Mouse (Mus musculus): ENCODE data around the gene Rpsa. TPM values are rescaled to one million over a fixed set of nuclear protein-coding genes. Genes with fewer than 3 reads are reported as not detected.

Rpsa gene
- polyA plus RNA-seq, 1 experiment from 2014 or later, result 2,066 TPM

DNA sequence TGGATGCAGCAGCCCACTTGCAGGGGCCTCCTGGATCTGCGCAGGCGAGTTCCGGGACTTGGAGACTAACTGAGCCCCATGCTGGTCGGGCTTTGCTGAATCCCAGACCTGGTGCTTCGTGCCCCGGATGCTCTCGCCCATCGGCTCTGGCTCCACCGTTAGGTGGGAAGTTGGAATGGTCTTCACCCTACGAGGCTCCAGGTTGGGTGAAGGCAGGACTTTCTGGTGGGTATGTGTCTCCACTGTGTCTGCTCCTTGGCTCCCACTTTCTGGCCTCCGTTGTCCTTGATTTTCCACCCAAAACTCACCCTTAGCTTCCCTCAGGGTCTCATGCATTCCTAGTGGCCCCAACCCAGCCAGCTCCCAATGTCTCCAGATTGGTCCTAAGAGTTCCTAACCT lies 8.0 kb downstream of the Rpsa start:
- Histone ChIP-seq H3K4me2 (replicated peaks; ENCODE audit: low read depth, low read length) (no peak overlapping the region), H3K27ac (ENCODE audit: low read depth, low read length) (no peak overlapping the region), H3K4me3 (ENCODE audit: low read length) (no peak overlapping the region), H3K36me3 (ENCODE audit: control insufficient read depth, insufficient read depth, low read length) (peaks cover 24% of the 10 kb centered on the region), H3K9ac (ENCODE audit: low read depth, low read length) (no peak overlapping the region), H3K9me3 (ENCODE audit: control insufficient read depth, low read length) (no peaks in the 10 kb centered on the region), H3K4me1 (ENCODE audit: control insufficient read depth, insufficient read depth, low read length) (no peaks in the 10 kb centered on the region), H3K27me3 (ENCODE audit: control insufficient read depth, insufficient read depth, low read length) (no peaks in the 10 kb centered on the region)
- WGBS, result 88% methylated on average over 11 of the region's 11 CpGs
- no peak for ATAC-seq (ENCODE audit: low FRiP score, low TSS enrichment)

DNA sequence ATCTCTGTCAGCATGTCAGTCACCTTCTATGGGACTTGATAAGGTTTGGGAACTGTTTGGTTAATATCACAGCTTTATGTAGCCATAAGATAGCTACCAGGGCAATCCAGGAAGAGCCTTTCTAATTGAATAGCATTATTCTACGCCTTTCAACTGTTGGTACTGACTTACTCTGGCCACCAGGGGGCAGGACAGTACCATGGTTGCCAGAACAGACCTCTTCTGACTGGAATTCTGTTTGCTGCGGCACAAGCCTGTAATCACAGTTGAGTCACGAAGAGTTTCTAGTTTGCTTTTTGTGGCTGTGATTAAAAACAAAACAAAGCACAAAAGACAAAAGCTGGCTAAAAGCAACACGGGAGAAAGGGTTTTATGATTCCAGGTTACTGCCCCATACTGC lies 13.2 kb downstream of the Rpsa start:
- H3K9ac ChIP-seq (ENCODE audit: low read depth, low read length), result no peak overlapping the region
- H3K4me3 ChIP-seq (ENCODE audit: low read length), result no peak overlapping the region
- H3K9me3 ChIP-seq (ENCODE audit: control insufficient read depth, low read length), result no peaks in the 10 kb centered on the region
- no peaks in the 10 kb centered on the region for H3K27me3 ChIP-seq (ENCODE audit: control insufficient read depth, insufficient read depth, low read length)
- no peak overlapping the region for H3K4me2 ChIP-seq (replicated peaks; ENCODE audit: low read depth, low read length)
- H3K27ac ChIP-seq (ENCODE audit: low read depth, low read length), result no peak overlapping the region
- WGBS, result 15% methylated on average over 4 of the region's 4 CpGs
- no peaks in the 10 kb centered on the region for H3K4me1 ChIP-seq (ENCODE audit: control insufficient read depth, insufficient read depth, low read length)
- H3K36me3 ChIP-seq (ENCODE audit: control insufficient read depth, insufficient read depth, low read length), result no peaks in the 10 kb centered on the region
- peak; percentile 77; the same call in 1 of the 2 replicates for ATAC-seq (ENCODE audit: low FRiP score, low TSS enrichment)

DNA sequence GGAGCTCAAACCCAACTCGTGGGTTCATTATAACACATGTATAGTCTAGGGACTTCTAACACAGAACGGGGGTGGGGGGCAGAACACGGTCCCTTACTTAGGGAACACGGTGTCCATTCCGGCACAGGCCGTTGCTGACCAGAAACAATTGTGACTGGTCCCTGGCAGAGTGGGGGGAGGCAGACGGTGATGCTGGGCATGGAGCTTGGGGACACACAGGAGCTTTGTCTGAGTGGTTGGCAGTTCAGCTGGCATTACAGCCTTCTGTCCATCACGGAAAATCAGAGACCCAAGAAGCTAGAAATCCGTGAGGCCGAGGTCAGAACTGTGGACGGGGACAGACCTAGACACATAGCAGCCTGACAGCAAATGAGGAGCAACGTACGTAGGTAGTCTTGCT lies 17.0 kb downstream of the Rpsa start:
- H3K36me3 ChIP-seq (ENCODE audit: control insufficient read depth, insufficient read depth, low read length), result no peaks in the 10 kb centered on the region
- H3K4me1 ChIP-seq (ENCODE audit: control insufficient read depth, insufficient read depth, low read length), result no peaks in the 10 kb centered on the region
- no peak for ATAC-seq (ENCODE audit: low FRiP score, low TSS enrichment)
- no peak overlapping the region for H3K9ac ChIP-seq (ENCODE audit: low read depth, low read length)
- H3K4me2 ChIP-seq (replicated peaks; ENCODE audit: low read depth, low read length), result no peak overlapping the region
- no peak overlapping the region for H3K4me3 ChIP-seq (ENCODE audit: low read length)
- H3K9me3 ChIP-seq (ENCODE audit: control insufficient read depth, low read length), result no peaks in the 10 kb centered on the region
- H3K27me3 ChIP-seq (ENCODE audit: control insufficient read depth, insufficient read depth, low read length), result no peaks in the 10 kb centered on the region
- H3K27ac ChIP-seq (ENCODE audit: low read depth, low read length), result no peak overlapping the region
- WGBS, result 85% methylated on average over 13 of the region's 13 CpGs

DNA sequence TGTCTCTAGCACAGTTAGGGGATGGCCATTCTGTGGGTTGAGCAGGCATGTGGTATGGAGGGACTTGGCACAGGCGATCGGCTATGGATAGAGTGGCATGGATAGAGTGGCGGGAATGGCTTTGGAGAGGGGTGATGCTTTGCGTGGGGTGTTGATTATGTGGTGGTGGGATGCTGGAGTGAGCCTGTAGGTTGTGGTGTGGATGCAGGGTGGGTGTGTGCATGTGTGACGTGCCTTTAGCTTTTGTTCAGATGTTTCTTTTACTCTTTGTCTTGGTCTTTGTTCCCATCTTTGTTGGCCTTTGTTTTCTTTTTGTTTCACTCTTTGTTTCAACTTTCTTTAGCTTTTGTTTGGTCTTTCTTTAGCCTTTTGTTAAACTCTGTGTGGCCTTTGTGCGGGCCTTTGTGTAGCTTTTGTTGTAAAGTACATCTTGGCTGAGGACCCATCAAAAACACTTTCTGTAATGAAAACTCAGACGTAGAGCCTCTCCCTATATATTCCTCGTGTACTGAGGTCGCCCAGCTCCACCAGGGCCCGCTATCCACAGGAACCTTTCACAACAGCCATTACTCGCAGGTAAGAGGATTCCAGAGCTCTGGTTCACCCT lies 21.8 kb downstream of the Rpsa start, which contains the start of gene Mobp:
TSS of gene Mobp (plus strand) at position 486 of the 607 bp plus-strand sequence.
- H3K4me3 ChIP-seq (ENCODE audit: low read length), result no peak within 1 kb of the TSS
- H3K9ac ChIP-seq (ENCODE audit: low read depth, low read length), result no peak within 1 kb of the TSS
- no peak for ATAC-seq (ENCODE audit: low FRiP score, low TSS enrichment)
- H3K4me2 ChIP-seq (replicated peaks; ENCODE audit: low read depth, low read length), result no peak within 1 kb of the TSS
- 82% methylated on average over 11 of the region's 11 CpGs for WGBS
- no peak within 1 kb of the TSS for H3K27ac ChIP-seq (ENCODE audit: low read depth, low read length)
- no peaks in the 10 kb centered on the region for H3K36me3 ChIP-seq (ENCODE audit: control insufficient read depth, insufficient read depth, low read length)
- H3K4me1 ChIP-seq (ENCODE audit: control insufficient read depth, insufficient read depth, low read length), result no peaks in the 10 kb centered on the region
- H3K9me3 ChIP-seq (ENCODE audit: control insufficient read depth, low read length), result no peaks in the 10 kb centered on the region
- no peaks in the 10 kb centered on the region for H3K27me3 ChIP-seq (ENCODE audit: control insufficient read depth, insufficient read depth, low read length)

DNA sequence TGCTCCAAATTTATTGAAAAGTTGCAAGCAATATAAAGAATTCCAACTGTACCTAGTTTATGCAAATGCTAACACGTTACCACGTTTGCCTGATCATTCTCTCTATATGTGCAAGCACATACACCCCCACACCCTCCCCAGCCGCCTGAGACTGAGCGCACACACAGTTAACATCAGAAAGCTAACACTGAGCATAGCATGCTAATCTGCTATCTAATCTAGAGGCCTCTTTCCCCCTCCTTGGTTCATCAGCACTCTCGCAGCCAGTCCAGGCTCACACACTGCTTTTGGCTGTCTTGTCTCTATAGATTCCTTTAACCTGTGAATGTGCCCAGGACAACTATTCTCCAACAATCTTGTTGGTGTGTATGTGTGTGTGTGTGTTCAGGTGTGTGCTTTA lies 23.7 kb downstream of the Rpsa start:
- no peak overlapping the region for H3K9ac ChIP-seq (ENCODE audit: low read depth, low read length)
- H3K4me2 ChIP-seq (replicated peaks; ENCODE audit: low read depth, low read length), result no peak overlapping the region
- no peak overlapping the region for H3K4me3 ChIP-seq (ENCODE audit: low read length)
- no peak for ATAC-seq (ENCODE audit: low FRiP score, low TSS enrichment)
- no peaks in the 10 kb centered on the region for H3K9me3 ChIP-seq (ENCODE audit: control insufficient read depth, low read length)
- H3K4me1 ChIP-seq (ENCODE audit: control insufficient read depth, insufficient read depth, low read length), result no peaks in the 10 kb centered on the region
- H3K27ac ChIP-seq (ENCODE audit: low read depth, low read length), result no peak overlapping the region
- no peaks in the 10 kb centered on the region for H3K27me3 ChIP-seq (ENCODE audit: control insufficient read depth, insufficient read depth, low read length)
- H3K36me3 ChIP-seq (ENCODE audit: control insufficient read depth, insufficient read depth, low read length), result no peaks in the 10 kb centered on the region
- WGBS, result 86% methylated on average over 5 of the region's 5 CpGs

DNA sequence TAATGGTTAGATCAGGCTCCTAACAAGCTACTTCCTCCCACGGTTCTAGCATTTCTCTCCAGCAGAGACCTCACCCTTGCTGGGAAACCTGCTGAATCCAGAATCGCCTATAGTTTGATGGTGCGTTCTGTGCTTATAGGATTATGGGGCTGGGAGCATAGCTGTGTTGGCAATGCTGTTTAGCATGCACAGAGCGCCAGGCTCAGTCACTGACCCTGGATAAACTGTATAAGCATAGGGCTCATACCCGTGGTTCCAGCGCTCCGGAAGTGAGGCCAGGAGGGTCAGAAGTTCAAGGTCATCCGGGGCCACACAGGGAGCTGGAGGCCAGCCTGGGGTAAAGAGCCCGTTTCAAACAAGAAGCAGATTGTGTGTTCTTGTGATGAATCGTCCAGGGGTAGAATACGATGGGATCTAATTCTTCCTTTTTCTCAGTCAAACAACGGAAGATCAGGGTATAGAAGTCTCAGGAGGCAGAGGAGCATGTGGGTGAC lies 24.5 kb downstream of the Rpsa start:
- no peak overlapping the region for H3K4me3 ChIP-seq (ENCODE audit: low read length)
- no peaks in the 10 kb centered on the region for H3K9me3 ChIP-seq (ENCODE audit: control insufficient read depth, low read length)
- H3K4me1 ChIP-seq (ENCODE audit: control insufficient read depth, insufficient read depth, low read length), result no peaks in the 10 kb centered on the region
- no peak for ATAC-seq (ENCODE audit: low FRiP score, low TSS enrichment)
- no peak overlapping the region for H3K9ac ChIP-seq (ENCODE audit: low read depth, low read length)
- no peak overlapping the region for H3K27ac ChIP-seq (ENCODE audit: low read depth, low read length)
- no peaks in the 10 kb centered on the region for H3K27me3 ChIP-seq (ENCODE audit: control insufficient read depth, insufficient read depth, low read length)
- no peak overlapping the region for H3K4me2 ChIP-seq (replicated peaks; ENCODE audit: low read depth, low read length)
- no peaks in the 10 kb centered on the region for H3K36me3 ChIP-seq (ENCODE audit: control insufficient read depth, insufficient read depth, low read length)
- 80% methylated on average over 12 of the region's 12 CpGs for WGBS

DNA sequence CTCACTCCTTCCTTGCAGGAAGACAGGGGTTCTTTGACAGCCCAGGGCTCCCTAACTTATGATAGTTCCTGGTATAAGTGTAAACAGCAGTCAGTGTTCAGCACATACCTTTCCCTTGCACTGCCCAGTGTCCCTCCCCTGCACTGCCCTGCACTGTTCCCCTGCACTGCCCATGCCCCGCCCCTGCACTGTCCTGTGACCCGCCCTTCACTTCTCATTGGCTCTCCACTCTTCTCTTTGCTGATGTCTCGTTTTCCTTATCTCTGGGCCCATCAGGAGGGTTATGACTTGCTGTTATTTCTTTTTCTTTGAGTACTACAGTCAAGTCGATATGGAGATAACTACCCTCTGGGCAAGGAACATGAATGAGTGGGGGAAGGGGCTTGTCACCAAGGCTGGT lies 30.6 kb downstream of the Rpsa start:
- H3K27me3 ChIP-seq (ENCODE audit: control insufficient read depth, insufficient read depth, low read length), result no peaks in the 10 kb centered on the region
- H3K4me2 ChIP-seq (replicated peaks; ENCODE audit: low read depth, low read length), result no peak overlapping the region
- no peak overlapping the region for H3K9ac ChIP-seq (ENCODE audit: low read depth, low read length)
- H3K4me3 ChIP-seq (ENCODE audit: low read length), result no peak overlapping the region
- no peaks in the 10 kb centered on the region for H3K9me3 ChIP-seq (ENCODE audit: control insufficient read depth, low read length)
- H3K36me3 ChIP-seq (ENCODE audit: control insufficient read depth, insufficient read depth, low read length), result no peaks in the 10 kb centered on the region
- 33% methylated on average over 4 of the region's 4 CpGs for WGBS
- H3K27ac ChIP-seq (ENCODE audit: low read depth, low read length), result no peak overlapping the region
- ATAC-seq (ENCODE audit: low FRiP score, low TSS enrichment), result no peak
- H3K4me1 ChIP-seq (ENCODE audit: control insufficient read depth, insufficient read depth, low read length), result no peaks in the 10 kb centered on the region

DNA sequence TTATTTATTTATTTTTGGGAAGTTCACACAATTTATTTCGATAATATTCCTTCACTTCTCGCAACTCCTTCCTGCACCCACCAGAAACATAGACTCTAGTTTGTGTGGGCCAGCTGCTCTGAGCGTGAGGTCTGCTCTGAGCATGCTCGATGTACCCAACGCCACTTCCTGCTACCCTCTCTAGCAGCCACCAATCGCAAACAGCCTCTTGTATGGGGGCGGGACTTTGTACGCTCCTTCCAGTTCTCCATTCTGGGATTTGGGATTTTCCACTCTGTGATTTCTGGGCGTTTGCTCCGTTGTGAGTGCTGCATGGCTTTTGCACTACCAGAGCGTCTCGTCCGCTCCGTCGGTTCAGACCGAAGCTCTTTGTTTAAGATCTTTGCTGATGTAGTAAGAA lies 36.4 kb downstream of the Rpsa start:
- Histone ChIP-seq H3K36me3 (ENCODE audit: control insufficient read depth, insufficient read depth, low read length) (no peaks in the 10 kb centered on the region), H3K27ac (ENCODE audit: low read depth, low read length) (no peak overlapping the region), H3K27me3 (ENCODE audit: control insufficient read depth, insufficient read depth, low read length) (no peaks in the 10 kb centered on the region), H3K9me3 (ENCODE audit: control insufficient read depth, low read length) (no peaks in the 10 kb centered on the region), H3K4me3 (ENCODE audit: low read length) (no peak overlapping the region), H3K4me2 (replicated peaks; ENCODE audit: low read depth, low read length) (no peak overlapping the region), H3K4me1 (ENCODE audit: control insufficient read depth, insufficient read depth, low read length) (no peaks in the 10 kb centered on the region), H3K9ac (ENCODE audit: low read depth, low read length) (no peak overlapping the region)
- no peak for ATAC-seq (ENCODE audit: low FRiP score, low TSS enrichment)
- WGBS, result 90% methylated on average over 16 of the region's 16 CpGs

DNA sequence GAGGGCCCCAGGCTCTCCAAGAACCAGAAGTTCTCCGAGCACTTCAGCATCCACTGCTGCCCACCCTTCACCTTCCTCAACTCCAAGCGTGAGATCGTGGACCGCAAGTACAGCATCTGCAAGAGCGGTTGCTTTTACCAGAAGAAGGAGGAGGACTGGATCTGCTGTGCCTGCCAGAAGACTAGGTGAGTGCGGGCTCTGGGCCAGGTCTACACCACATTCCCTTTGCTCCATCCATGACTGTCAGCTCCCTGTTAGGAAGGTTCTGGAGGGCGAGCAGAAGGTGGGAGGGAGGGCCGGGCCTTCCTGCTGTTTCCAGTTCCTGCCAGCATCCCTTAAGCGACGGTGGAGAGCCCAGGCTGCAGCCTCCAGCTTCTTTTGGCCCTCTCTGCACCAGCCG lies 40.3 kb downstream of the Rpsa start:
- 63% methylated on average over 11 of the region's 11 CpGs for WGBS

More for the DNA sequence above, 40.3 kb downstream of the Rpsa start:
- Histone ChIP-seq H3K27ac (ENCODE audit: low read depth, low read length) (no peak overlapping the region), H3K4me2 (replicated peaks; ENCODE audit: low read depth, low read length) (no peak overlapping the region), H3K4me1 (ENCODE audit: control insufficient read depth, insufficient read depth, low read length) (no peaks in the 10 kb centered on the region), H3K4me3 (ENCODE audit: low read length) (no peak overlapping the region), H3K36me3 (ENCODE audit: control insufficient read depth, insufficient read depth, low read length) (no peaks in the 10 kb centered on the region), H3K9ac (ENCODE audit: low read depth, low read length) (no peak overlapping the region), H3K9me3 (ENCODE audit: control insufficient read depth, low read length) (peaks cover 4% of the 10 kb centered on the region; the same call in 1 of the 2 replicates), H3K27me3 (ENCODE audit: control insufficient read depth, insufficient read depth, low read length) (no peaks in the 10 kb centered on the region)
- ATAC-seq (ENCODE audit: low FRiP score, low TSS enrichment), result no peak
